Mouse (Mus musculus): ENCODE data around the gene Igfbp6.
A peak's percentile ranks its signal among the peaks of the same experiment; 100 is the strongest.
"Not testable (repeated sequence)": the region's sequence is repeated elsewhere in the genome, so short reads cannot be mapped to it uniquely, and the experiment has no call there.

Igfbp6 gene

GRCm38 (mm10) chr15:102136129-102136758, 7.9 kb upstream of the Igfbp6 start, which contains the start of gene Spryd3:
Gene Spryd3, minus strand, starts transcription at chr15:102136234.
- DNase-seq: peak; percentile 96 to 98

DNA sequence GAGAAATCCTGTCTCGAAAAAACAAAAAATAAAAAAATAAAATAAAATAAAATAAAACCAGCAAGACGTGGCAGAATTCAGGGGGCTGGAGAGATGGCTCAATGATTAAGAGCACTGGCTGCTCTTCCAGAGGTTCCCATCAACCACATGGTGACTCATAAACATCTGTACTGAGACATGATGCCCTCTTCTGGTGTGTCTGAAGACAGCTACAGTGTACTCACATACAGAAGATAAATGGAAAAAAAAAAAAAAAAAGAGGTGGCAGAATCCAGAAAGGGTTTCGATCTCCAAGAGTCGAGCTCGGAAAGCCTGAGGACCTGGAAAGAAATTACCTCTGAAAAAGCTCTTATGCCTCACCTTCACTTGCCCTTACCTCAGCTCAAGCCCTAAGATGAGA, 3.0 kb upstream of the Igfbp6 start:
- no peak for DNase-seq

DNA sequence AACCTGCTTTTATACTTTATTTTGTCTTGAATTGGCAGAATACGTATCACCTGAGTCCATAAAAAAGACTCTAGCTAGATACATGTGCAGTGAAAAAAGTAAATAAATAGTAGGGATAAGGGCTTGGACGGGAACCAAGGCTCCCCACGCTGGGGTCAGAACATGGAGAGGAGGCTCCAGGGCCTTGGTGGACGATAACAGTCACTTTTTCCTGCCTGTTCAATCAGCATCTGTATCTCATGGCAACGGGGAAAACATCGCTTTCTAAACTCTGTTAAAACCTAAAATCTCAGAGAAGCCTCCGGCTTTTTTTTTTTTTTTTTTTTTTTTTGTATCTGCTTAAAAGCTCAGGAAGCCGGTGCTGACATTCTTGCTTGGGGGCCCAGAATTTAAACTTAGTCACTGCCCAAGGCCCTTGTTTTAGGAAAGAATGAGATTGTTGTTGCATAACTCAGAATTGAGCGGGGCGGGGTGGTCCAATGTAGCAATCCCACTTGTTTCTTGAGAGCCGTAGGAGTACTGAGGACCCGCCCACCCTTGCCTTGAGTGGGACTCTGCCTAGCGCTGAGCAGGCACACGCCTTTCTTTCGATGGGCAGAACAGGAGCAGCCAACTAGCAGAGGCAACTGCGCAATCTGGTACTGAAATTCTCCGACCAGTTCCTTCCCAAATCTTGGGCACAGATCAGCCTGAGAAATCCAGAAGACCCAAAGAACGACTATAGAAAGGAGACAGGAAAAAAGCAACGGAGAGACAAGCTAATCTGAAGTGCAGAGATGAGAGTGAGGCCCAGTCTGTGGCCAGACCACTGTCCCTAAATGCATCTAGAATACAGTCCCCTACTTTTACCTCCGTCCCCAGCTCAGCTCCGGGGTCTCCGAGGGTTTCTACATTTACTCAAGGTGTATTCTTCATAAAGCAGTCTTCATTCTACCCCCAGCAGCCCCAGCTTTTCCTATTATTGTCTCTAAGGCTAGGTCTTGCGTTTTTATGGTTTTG, 949 bp upstream of the Igfbp6 start:
- DNase-seq: peak in 1 of 2 experiments; percentile 49

DNA sequence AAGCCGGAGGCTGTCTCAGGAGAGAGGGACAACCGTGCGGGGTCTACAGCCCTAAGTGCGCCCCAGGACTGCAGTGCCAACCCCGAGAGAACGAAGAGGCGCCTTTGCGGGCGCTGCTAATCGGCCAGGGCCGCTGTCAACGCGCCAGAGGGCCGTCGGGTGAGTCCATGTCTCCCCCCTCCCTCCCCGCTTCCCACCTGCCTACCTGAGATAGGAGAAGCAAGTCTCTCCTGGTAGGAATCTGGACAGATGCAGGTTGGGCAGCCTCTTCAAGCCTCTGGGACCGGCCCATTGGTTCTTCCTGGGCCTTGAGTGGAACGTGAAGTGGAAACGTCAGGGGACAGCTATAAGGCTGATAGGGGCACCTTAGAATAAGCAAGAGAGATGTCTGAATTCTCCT, 564 bp downstream of the Igfbp6 start:
- no peak for DNase-seq

GRCm38 (mm10) chr15:102145330-102145729, 1.2 kb downstream of the Igfbp6 start:
- DNase-seq: no peak

DNA sequence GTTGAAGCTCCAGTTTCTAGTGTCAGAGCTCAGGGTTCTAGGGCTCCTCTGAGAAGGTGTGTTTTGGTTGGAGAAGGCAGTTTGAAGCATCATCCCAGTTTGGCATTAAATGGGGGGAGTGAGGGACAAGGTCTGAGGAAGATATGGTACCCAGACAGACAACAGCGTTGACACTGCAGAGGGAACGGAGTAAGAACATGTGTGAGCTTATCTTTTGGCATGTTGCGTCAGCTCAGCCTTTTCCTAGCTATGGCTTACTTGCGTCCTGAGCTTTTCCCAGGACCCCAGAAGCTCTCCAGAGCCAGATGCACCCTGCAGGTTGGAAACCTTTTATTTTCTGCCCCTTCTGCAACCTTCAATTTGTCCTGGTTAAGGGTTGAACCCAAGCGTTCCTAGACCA, 1.9 kb downstream of the Igfbp6 start:
- DNase-seq: no peak

DNA sequence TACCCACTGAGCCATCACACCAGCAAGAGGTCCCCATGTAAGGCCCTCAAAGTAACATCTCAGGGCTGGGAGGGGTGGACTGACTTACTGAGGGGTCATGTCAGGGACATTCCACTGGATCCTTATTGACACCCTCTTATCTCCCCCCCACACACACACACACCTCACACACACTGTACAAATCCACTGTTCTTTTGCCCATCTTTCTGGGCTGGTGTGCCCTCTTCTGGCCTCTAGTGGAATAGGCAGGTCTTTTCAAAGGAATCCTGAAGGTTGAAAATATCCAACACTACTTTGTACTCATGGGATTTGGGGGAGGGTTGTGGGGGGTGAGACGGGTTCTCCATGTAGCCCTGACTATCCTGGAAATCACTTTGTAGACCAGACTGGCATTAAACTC, 2.7 kb downstream of the Igfbp6 start:
- DNase-seq: peak; percentile 55 to 73

- peak in 1 of 2 experiments; percentile 43 for DNase-seq
Observed at GRCm38 (mm10) chr15:102147674-102148402, 3.7 kb downstream of the Igfbp6 start.

DNA sequence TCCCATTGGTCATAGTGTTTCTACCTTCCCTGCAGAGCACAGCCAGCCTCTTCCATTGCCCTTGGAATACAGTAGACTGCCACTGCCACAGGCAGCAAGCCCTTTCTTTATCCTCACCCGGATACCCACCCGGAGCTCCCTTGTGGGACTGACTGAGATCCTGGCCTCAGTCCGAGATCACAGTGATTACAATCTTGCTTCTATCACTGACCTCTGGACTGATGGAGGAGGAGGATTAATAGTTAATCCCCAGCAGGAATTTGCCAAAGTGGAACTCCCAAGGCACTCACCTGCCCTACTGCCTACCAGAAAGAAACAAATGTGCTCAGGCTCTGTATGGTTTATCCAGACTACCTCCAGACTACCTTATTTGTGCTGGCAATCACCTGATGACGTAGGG, 5.4 kb downstream of the Igfbp6 start:
- DNase-seq: peak; percentile 41 to 43

- peak; percentile 55 to 71 for DNase-seq
Observed at GRCm38 (mm10) chr15:102150301-102151135, 6.4 kb downstream of the Igfbp6 start, which contains the start of gene Soat2. Gene Soat2, plus strand, starts transcription at chr15:102150526.

DNA sequence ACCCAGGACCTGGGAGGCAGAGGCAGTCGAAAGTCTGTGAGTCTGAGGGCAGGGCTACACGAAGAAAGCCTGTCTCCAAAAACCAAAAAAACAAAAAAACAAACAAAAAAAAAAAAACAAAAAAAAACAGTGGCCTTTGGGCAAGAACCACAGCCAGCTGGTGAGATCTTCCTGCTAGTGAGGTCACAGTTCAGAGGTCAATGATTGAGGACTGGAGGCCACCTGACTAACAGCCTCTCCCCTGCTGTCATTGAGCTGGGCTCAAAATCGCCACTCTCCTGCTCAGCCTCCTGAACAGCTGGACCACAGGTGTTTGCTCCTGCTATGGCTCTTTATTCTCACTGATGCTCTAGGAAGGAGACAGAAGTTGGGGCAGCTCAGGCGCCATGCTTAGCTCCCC, 8.5 kb downstream of the Igfbp6 start:
- peak in 1 of 2 experiments; percentile 39 for DNase-seq

DNA sequence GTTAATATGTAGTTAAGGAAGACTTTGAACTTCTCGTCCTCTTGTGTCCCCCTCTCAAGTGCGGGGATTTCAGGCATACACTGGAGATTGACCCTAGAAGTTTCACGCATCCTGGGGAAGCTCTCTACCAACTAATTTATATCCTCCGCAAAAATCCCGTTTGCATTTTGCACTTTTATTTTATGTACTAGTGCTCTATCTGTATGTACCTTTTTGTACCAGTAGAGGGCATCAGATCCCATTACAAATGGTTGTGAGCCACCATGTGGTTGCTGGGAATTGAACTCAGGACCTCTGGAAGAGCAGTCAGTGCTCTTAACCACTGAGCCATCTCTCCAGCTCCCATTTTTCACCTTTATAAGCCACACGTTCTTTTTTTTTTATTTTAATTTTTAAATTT, 10.8 kb downstream of the Igfbp6 start:
- not testable (repeated sequence) for DNase-seq

GRCm38 (mm10) chr15:102156836-102157235, 12.7 kb downstream of the Igfbp6 start:
- peak in 1 of 2 experiments; percentile 47 for DNase-seq

GRCm38 (mm10) chr15:102160415-102161060, 16.4 kb downstream of the Igfbp6 start:
- DNase-seq: peak in 1 of 2 experiments; percentile 36

DNA sequence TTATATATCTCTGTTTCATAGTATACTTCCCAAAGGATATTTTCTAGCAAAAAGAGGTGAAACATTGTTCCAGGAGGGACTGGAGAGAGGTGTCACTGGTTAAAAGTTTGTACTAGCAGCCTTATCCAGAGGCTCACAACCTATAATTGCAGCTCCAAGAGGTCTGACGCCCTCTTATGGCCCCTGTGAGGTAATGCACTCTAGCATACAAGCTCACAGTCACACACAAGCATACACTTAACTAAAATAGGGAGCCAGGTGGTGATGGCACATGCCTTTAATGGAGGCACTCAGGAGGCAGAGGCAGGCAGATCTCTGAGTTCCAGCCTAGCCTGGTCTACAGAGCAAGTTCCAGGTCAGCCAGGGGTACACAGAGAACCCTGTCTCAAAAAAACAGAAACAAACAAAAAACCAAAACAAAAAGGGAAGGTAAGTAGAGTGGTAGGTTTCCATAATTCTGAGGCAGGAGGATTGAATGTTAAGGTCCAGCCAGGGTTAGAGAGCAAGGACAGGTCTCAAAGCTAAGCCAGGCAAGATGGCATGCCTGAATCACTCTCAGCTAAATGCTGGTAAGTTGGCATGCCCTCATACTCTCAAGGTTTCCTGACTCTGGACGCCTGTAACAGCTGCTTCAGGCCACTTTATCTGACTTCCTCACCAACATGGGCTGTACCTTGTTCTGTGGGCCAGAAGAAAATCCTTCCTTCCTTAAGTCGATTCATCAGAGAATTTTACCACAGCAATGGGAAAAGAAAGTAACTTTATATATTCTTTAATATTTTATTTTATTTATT, 19.9 kb downstream of the Igfbp6 start:
- no peak for DNase-seq

DNA sequence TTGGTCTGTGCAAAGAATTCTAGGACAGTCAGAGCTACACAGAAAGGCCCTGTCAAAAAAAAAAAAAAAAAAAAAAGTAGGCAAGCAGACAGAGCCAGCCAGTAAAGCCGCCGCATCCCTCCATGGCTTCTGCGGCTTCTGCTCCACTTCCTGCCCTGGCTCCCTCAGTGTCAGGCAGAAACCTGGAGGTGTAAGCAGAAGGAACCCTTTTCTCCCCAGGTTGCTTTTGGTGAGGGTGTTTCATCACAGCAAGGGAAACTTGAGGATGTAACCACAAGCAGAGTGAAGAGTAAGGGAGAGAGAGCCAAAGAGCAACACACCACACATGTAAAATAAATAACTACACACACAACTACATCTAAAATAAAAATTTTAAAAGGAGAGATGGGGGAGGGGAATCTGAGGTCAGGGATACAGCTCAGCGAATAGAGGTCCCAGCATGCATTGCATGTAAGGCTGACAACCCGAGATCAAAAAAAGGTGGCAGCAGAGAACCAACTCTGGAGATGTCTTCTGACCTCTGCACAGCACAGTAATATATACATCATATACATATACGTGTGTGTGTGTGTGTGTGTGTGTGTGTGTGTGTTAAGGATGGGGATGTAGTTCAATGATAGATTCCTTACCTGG, 21.4 kb downstream of the Igfbp6 start:
- peak in 1 of 2 experiments; percentile 16 for DNase-seq

- peak in 1 of 2 experiments; percentile 41 for DNase-seq
Observed at GRCm38 (mm10) chr15:102167620-102168021, 23.5 kb downstream of the Igfbp6 start.

DNA sequence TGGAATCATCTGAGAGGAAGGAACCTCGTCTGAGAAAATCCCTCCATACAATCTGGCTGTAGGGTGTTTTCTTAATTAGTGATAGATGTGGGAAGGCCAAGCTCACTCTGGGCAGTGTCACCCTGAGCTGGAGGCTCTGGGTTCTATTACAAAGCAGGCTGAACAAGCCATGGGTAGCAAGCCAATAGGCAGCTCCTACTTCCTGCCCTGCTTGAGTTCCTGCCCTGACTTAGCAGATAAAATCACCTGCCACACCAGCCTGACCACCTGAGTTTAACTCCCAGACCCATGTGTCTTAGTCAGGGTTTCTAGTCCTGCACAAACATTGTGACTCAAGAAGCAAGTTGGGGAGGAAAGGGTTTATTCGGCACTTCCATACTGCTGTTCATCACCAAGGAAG, 24.9 kb downstream of the Igfbp6 start:
- DNase-seq: peak in 1 of 2 experiments; percentile 41

- DNase-seq: no peak
Observed at GRCm38 (mm10) chr15:102173581-102173980, 29.4 kb downstream of the Igfbp6 start.

DNA sequence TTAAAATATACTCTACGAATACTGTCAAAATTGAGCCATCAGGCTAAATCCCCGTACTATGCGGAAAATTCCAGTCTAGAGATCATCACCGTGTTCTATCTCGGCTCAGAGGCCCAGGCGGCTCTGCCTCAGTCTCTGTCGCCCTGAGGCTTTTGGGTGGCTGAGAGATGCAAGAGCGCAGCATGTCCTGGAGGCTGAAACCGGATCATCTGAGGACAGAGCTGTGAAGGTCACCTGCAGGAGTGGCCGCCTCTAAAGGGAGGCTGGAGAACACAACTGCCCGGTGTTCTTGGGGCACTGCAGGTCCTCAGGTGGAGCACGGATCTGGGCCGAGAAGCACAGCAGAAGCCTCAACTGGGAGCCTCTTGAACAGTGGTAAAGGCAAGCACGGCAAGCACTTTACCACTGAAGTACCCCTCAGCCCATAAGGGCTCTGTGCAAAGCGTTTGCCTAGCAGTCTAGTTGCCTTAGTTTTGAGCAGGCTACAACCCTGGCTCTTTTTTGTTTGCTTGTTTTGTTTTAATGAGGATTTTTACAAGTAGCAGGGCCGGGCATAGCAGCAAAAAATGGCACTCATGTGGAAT, 31.7 kb downstream of the Igfbp6 start:
- DNase-seq: no peak

Data from kidney, postnatal 25 days (tissue).